Mouse (Mus musculus): ENCODE measurements around the gene Hjurp.

Gene Hjurp

GRCm38 (mm10) chr1:88219054-88219453, 58.4 kb downstream of the Hjurp start:
- DNase-seq, result no peak

- no peak for DNase-seq
Measured at GRCm38 (mm10) chr1:88218591-88218990, 58.8 kb downstream of the Hjurp start.

- DNase-seq, result no peak
Measured at GRCm38 (mm10) chr1:88218051-88218450, 59.4 kb downstream of the Hjurp start.

- no peak for DNase-seq
Measured at GRCm38 (mm10) chr1:88217576-88217975, 59.9 kb downstream of the Hjurp start.

- DNase-seq, result no peak
Measured at GRCm38 (mm10) chr1:88217144-88217543, 60.3 kb downstream of the Hjurp start.

GRCm38 (mm10) chr1:88216551-88216950, 60.9 kb downstream of the Hjurp start:
- DNase-seq, result no peak

GRCm38 (mm10) chr1:88215466-88216380, 61.7 kb downstream of the Hjurp start:
- no peak for DNase-seq

- no peak for DNase-seq
Measured at GRCm38 (mm10) chr1:88214462-88214952, 62.9 kb downstream of the Hjurp start.

- no peak for DNase-seq
Measured at GRCm38 (mm10) chr1:88213766-88214461, 63.5 kb downstream of the Hjurp start.

GRCm38 (mm10) chr1:88213061-88213460, 64.4 kb downstream of the Hjurp start:
- DNase-seq, result no peak
